Mouse (Mus musculus) C2C12 (cell line): ENCODE measurements at regions not wholly inside any gene's neighbourhood (a gene's known extent, or its start where the extent isn't known, plus 50 kb on each side); places are given as distances from the start of the nearest gene placed in this dataset.

Source experiments
- CTCF ChIP-seq: IDR thresholded peaks from one replicate; pipeline ENCODE4 v1.5.1; 2011; ENCODE audit not compliant: control insufficient read depth, insufficient read depth, insufficient read length
- MAX ChIP-seq: IDR thresholded peaks from one replicate; pipeline ENCODE4 v1.6.1; 2011; ENCODE audit warnings: mild to moderate bottlenecking, control low read depth
- MYOG ChIP-seq: IDR thresholded peaks from one replicate; pipeline ENCODE4 v1.6.1; 2011; ENCODE audit not compliant: control insufficient read depth, insufficient read length; ENCODE audit errors: extremely low read depth
- USF1 ChIP-seq: IDR thresholded peaks from one replicate; pipeline ENCODE4 v1.6.1; 2011; ENCODE audit warnings: low read depth, mild to moderate bottlenecking, control low read depth, moderate library complexity

DNA sequence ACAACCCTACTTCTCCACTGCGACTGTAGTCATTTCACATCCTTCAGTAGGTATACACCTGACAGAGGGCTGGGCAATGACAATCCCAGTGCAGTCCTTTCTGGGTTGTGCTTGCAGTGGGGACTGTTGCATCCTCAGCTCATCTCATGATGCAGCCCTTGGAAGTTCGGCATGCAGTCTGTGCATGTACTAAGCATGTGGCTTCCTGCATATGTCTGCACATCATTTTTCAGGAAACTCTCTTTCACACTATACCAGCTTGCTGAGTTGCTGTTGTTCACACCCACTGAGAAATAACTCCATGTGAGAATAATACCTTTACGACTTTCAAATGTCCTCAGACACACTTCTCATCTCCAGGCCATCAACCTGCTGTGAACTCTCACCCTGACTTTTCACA lies 759.5 kb downstream of the Cypt12 start:
- TF ChIP-seq CTCF (no peak), MYOG (no peak), USF1 (no peak), MAX (no peak)
